Mouse (Mus musculus) CH12.LX (cell line): ENCODE results near the gene Cyp2f2. TPM values are rescaled to one million over a fixed set of nuclear protein-coding genes. Genes with fewer than 3 reads are reported as not detected.

ENCODE experiments used
- DNase-seq: peaks from one replicate; pipeline ENCODE4 v3.0.0-alpha.2; 2013; ENCODE audit errors: extremely low read depth
- H3K27ac ChIP-seq: 2 replicates; pipeline ENCODE4 v1.5.1; 2012; ENCODE audit warnings: low read depth, mild to moderate bottlenecking, control low read depth, moderate library complexity; ENCODE audit not compliant: insufficient read depth
- H3K27me3 ChIP-seq: replicated peaks from 2 replicates; pipeline ENCODE3; 2012; ENCODE audit warnings: inconsistent platforms
- H3K36me3 ChIP-seq, 2 experiments: replicated peaks in 1 of 2; 2 replicates each; pipeline versions ENCODE3 to v1.6.1; 2012; ENCODE audit warnings: inconsistent platforms in 1 of 2, low read length in 1 of 2, mild to moderate bottlenecking in 1 of 2, mixed read lengths in 1 of 2, moderate library complexity in 1 of 2; ENCODE audit not compliant: control insufficient read depth in 1 of 2, insufficient read depth in 1 of 2
- H3K4me1 ChIP-seq, 2 experiments: 2 replicates each; pipeline ENCODE4 v1.6.1; 2012; ENCODE audit warnings: inconsistent platforms in 1 of 2, moderate library complexity in 1 of 2; ENCODE audit not compliant: insufficient read depth in 2 of 2, control insufficient read depth in 1 of 2
- H3K4me2 ChIP-seq: 2 replicates; pipeline ENCODE4 v1.6.1; 2012; ENCODE audit warnings: low read depth, mild to moderate bottlenecking, control low read depth; ENCODE audit not compliant: poor library complexity, insufficient read depth, severe bottlenecking
- H3K4me3 ChIP-seq, 3 experiments: fragments of 150-350 bp in 1 of 3; sonication (generic) in 1 of 3; replicated peaks in 1 of 3; 2 replicates each; pipeline versions ENCODE3 to v1.5.1; 2011 to 2012; ENCODE audit warnings: low read depth in 2 of 3, low read length in 2 of 3, mild to moderate bottlenecking in 2 of 3, moderate library complexity in 2 of 3, control low read depth in 1 of 3, improper control_type of control experiment in 1 of 3, inconsistent platforms in 1 of 3, mixed read lengths in 1 of 3; ENCODE audit not compliant: poor library complexity in 1 of 3
- H3K79me2 ChIP-seq: replicated peaks from 2 replicates; pipeline ENCODE4 v1.6.1; 2012; ENCODE audit warnings: mild to moderate bottlenecking, moderate library complexity; ENCODE audit not compliant: control insufficient read depth, poor library complexity, insufficient read depth, severe bottlenecking; ENCODE audit errors: extremely low read depth
- H3K9ac ChIP-seq: 2 replicates; pipeline ENCODE4 v1.6.1; 2012; ENCODE audit warnings: low read depth, mild to moderate bottlenecking, control low read depth, moderate library complexity; ENCODE audit not compliant: insufficient read depth
- H3K9me3 ChIP-seq: replicated peaks from 2 replicates; pipeline ENCODE3; 2012; ENCODE audit warnings: low read length, inconsistent platforms, mixed read lengths
- CHD1 ChIP-seq: IDR thresholded peaks from 2 replicates; pipeline ENCODE4 v1.6.1; 2012; ENCODE audit warnings: low read depth, low read length, improper control_type of control experiment, inconsistent platforms
- ELF1 ChIP-seq: IDR thresholded peaks from 2 replicates; pipeline ENCODE4 v1.6.1; 2014; ENCODE audit warnings: low read depth, mild to moderate bottlenecking, inconsistent platforms, low read length, improper control_type of control experiment
- GABPA ChIP-seq: IDR thresholded peaks from 2 replicates; pipeline ENCODE4 v1.6.1; 2012; ENCODE audit warnings: low read depth, low read length, improper control_type of control experiment, inconsistent platforms; ENCODE audit not compliant: insufficient replicate concordance
- HCFC1 ChIP-seq: IDR thresholded peaks from 2 replicates; pipeline ENCODE4 v1.6.1; 2012; ENCODE audit warnings: low read depth, mild to moderate bottlenecking, inconsistent platforms, low read length, improper control_type of control experiment
- JUND ChIP-seq: conservative IDR thresholded peaks from 2 replicates; pipeline ENCODE4 v1.6.1; 2011; ENCODE audit warnings: low read depth, low read length, improper control_type of control experiment
- MAFK ChIP-seq: IDR thresholded peaks from 2 replicates; pipeline ENCODE4 v1.6.1; 2011; ENCODE audit warnings: low read length, improper control_type of control experiment; ENCODE audit not compliant: insufficient replicate concordance
- POLR2AphosphoS2 ChIP-seq: IDR thresholded peaks from 2 replicates; pipeline ENCODE4 v1.6.1; 2011; ENCODE audit warnings: low read depth, low read length, improper control_type of control experiment
- SIN3A ChIP-seq: IDR thresholded peaks from 2 replicates; pipeline ENCODE4 v1.6.1; 2012; ENCODE audit warnings: low read length, improper control_type of control experiment, inconsistent platforms
- TBP ChIP-seq: conservative IDR thresholded peaks from 2 replicates; pipeline ENCODE4 v1.6.1; 2011; ENCODE audit warnings: low read depth, low read length, improper control_type of control experiment
- UBTF ChIP-seq: IDR thresholded peaks from 2 replicates; pipeline ENCODE4 v1.6.1; 2012; ENCODE audit warnings: low read depth, mild to moderate bottlenecking, inconsistent platforms, low read length, improper control_type of control experiment, moderate library complexity
- ZNF384 ChIP-seq: IDR thresholded peaks from 2 replicates; pipeline ENCODE4 v1.6.1; 2012; ENCODE audit warnings: low read depth, low read length, improper control_type of control experiment, inconsistent platforms
- dilution Hi-C: fragments of 300-500 bp; cut with MboI; formaldehyde crosslinking; loops from 2 replicates; pipeline ENCODE4 v1.14.3; 2020; ENCODE audit warnings: low sequenced_read_pairs; ENCODE audit not compliant: extremely low pct_unique_long_range_greater_than_20kb, extremely low pct_ligation_motif_present
- in situ Hi-C: fragments of 300-500 bp; cut with MboI; formaldehyde crosslinking; loops from 3 replicates; pipeline ENCODE4 v1.14.3; 2019; ENCODE audit warnings: low sequenced_read_pairs, low pct_ligation_motif_present, low pct_unique_long_range_greater_than_20kb, mixed read lengths
- polyA plus RNA-seq: library from polyadenylated mRNA; unstranded; fragments of >175 nt; gene quantifications from 2 replicates; pipeline ENCODE4 v1.2.1, GENCODE M21; 2012; ENCODE audit warnings: low read depth; ENCODE audit not compliant: insufficient read length
- total RNA-seq, 2 experiments: library from RNA; depleted of rRNA; stranded (reverse); fragments of 300-350 nt in 1 of 2; fragments of >200 nt in 1 of 2; gene quantifications; 2 replicates each; pipeline ENCODE4 v1.2.3; 2012 to 2014

The Cyp2f2 gene
- total and polyA plus RNA-seq, 3 experiments = not detected

- no peaks in the 10 kb centered on the region for H3K79me2 ChIP-seq
- dilution Hi-C loops = no loop called here
- in situ Hi-C loops = loop anchor here (25.0 kb wide), 1 partner anchor 368 kb away; the partner anchor contains the start of gene Cyp2b19
- H3K9ac ChIP-seq = no peak overlapping the region
- peaks cover 66% of the 10 kb centered on the region for H3K27me3 ChIP-seq
- H3K27ac ChIP-seq = no peak overlapping the region
- H3K4me2 ChIP-seq = no peak overlapping the region
- no peaks in the 10 kb centered on the region for H3K4me1 ChIP-seq
- H3K9me3 ChIP-seq = peaks cover 7% of the 10 kb centered on the region
- no peak overlapping the region for H3K4me3 ChIP-seq
- DNase-seq = no peak
- no peaks in the 10 kb centered on the region for H3K36me3 ChIP-seq
- TF ChIP-seq GABPA (no peak), ZNF384 (0 out of 2 replicates have a peak, but pooled peaks have one; percentile 7)
These were observed 10.1 kb downstream of the Cyp2f2 start for GRCm38 (mm10) chr7:27129811-27130210.

DNA sequence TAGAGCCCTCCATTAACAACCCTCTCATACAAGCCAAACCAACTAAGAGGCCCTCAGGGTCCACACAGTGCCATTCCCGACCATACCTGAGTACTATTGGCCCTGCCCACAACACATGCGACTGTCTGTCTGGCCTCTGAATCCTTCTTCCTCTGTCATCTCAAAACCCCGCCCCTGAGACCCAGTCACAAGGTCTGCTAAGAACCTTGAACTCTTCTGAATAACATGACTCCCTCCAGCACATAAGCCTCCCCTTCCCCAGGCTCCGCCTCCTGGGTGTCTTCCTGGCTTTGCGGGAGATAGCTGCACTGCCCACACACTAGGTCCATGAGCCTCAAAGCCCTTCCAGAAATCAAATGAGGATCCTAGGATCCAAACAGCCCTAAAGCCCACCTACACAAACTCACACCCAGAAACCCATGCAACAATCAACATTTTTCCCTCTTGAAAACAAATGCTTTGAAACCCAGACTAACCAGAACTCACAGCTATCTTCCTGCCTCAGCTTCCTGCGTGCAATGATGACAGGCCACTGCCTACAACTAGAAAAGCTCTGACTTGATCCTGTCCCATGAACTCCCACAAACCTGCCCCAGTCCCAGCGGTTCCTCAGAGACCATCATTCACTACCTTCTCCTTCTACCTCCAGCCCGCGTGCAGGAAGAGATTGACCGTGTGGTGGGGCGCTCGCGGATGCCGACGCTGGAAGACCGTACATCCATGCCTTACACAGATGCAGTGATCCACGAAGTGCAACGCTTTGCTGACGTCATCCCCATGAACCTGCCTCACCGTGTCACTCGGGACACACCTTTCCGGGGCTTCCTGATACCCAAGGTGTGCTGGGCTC is 11.0 kb downstream of the Cyp2f2 start:
- no peak overlapping the region for H3K9ac ChIP-seq
- no peak overlapping the region for H3K4me2 ChIP-seq
- no peaks in the 10 kb centered on the region for H3K36me3 ChIP-seq
- H3K27me3 ChIP-seq = peaks cover 67% of the 10 kb centered on the region
- H3K9me3 ChIP-seq = peaks cover 7% of the 10 kb centered on the region
- H3K4me3 ChIP-seq = no peak overlapping the region
- dilution Hi-C loops (no loop called here), in situ Hi-C loops (loop anchor here (25.0 kb wide), 1 partner anchor 368 kb away; the partner anchor contains the start of gene Cyp2b19)
- TF ChIP-seq JUND (no peak), MAFK (no peak), HCFC1 (no peak), POLR2AphosphoS2 (no peak), TBP (no peak)
- no peak overlapping the region for H3K27ac ChIP-seq
- no peaks in the 10 kb centered on the region for H3K79me2 ChIP-seq
- DNase-seq = no peak
- H3K4me1 ChIP-seq = no peaks in the 10 kb centered on the region

DNA sequence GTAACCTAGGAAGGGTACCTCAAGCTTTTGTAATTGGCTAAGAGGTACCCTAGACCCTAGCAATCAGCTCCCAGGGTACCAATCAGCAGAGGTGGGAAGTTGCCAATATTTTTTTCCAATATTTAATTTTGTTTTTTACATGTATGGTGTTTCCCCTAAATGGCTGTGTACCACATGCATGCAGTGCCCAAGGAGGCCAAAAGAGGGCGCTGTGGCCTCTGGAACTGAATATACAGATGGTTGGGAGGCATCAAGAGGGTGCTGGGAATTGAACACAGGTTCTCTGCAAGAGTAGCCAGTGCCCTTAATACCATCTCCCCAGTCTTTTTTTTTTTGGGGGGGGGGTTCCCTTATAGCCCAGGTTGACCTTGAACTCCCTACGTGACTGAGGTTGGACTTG is 11.7 kb downstream of the Cyp2f2 start:
- no peak overlapping the region for H3K4me2 ChIP-seq
- dilution Hi-C loops (no loop called here), in situ Hi-C loops (loop anchor here (25.0 kb wide), 1 partner anchor 369 kb away; the partner anchor contains the start of gene Cyp2b19)
- H3K27me3 ChIP-seq = peaks cover 69% of the 10 kb centered on the region
- H3K9me3 ChIP-seq = peaks cover 7% of the 10 kb centered on the region
- no peaks in the 10 kb centered on the region for H3K79me2 ChIP-seq
- H3K27ac ChIP-seq = no peak overlapping the region
- no peak overlapping the region for H3K9ac ChIP-seq
- H3K4me1 ChIP-seq = no peaks in the 10 kb centered on the region
- TF ChIP-seq ELF1 (no peak), SIN3A (no peak), CHD1 (no peak), UBTF (no peak)
- no peak for DNase-seq
- H3K36me3 ChIP-seq = no peaks in the 10 kb centered on the region
- H3K4me3 ChIP-seq = no peak overlapping the region
